Mouse (Mus musculus) heart, embryonic 11.5 days (tissue): ENCODE measurements around the gene Tmem159. TPM values are rescaled to one million over a fixed set of nuclear protein-coding genes. Genes with fewer than 3 reads are reported as not detected.

Source experiments
- ATAC-seq: fragments of 200-750 bp; cut with Nextera tagmentation; replicated peaks from 2 replicates; pipeline ENCODE4 v1.8.0; 2017; ENCODE audit warnings: moderate library complexity; ENCODE audit not compliant: insufficient number of reproducible peaks, low FRiP score, low TSS enrichment
- H3K27ac ChIP-seq: fragments of 300-500 bp; sonication (generic); 2 replicates; pipeline ENCODE4 v1.5.1; 2014; ENCODE audit warnings: mild to moderate bottlenecking, low read depth, low read length
- H3K27me3 ChIP-seq: fragments of 300-500 bp; sonication (generic); 2 replicates; pipeline ENCODE4 v1.6.1; 2014; ENCODE audit warnings: mild to moderate bottlenecking, low read length, mixed read lengths; ENCODE audit not compliant: control insufficient read depth, insufficient read depth
- H3K36me3 ChIP-seq: fragments of 300-500 bp; sonication (generic); 2 replicates; pipeline ENCODE4 v1.6.1; 2014; ENCODE audit warnings: mild to moderate bottlenecking, low read length, moderate library complexity, mixed read lengths; ENCODE audit not compliant: control insufficient read depth, insufficient read depth
- H3K4me1 ChIP-seq: fragments of 300-500 bp; sonication (generic); 2 replicates; pipeline ENCODE4 v1.6.1; 2014; ENCODE audit warnings: low read length; ENCODE audit not compliant: control insufficient read depth, insufficient read depth
- H3K4me2 ChIP-seq: fragments of 300-500 bp; sonication (generic); 2 replicates; pipeline ENCODE4 v1.6.1; 2014; ENCODE audit warnings: mild to moderate bottlenecking, moderate library complexity
- H3K4me3 ChIP-seq: fragments of 300-500 bp; sonication (generic); 2 replicates; pipeline ENCODE4 v1.5.1; 2014; ENCODE audit warnings: low read depth, low read length
- H3K9ac ChIP-seq: fragments of 300-500 bp; sonication (generic); 2 replicates; pipeline ENCODE4 v1.6.1; 2014; ENCODE audit warnings: mild to moderate bottlenecking, low read depth, low read length, moderate library complexity
- H3K9me3 ChIP-seq: fragments of 300-500 bp; sonication (generic); replicated peaks from 2 replicates; pipeline ENCODE4 v1.6.1; 2016; ENCODE audit warnings: low read length; ENCODE audit not compliant: control insufficient read depth
- WGBS: fragments of 180-500 bp; shearing (Covaris S2); extraction: QIAGEN DNeasy Blood & Tissue Kit; methylation state at CpG from one replicate; pipeline ENCODE4 v1.1.7; 2014; ENCODE audit not compliant: insufficient replicate concordance; 5-methylcytosine and 5-hydroxymethylcytosine counted together
- polyA plus RNA-seq: library from polyadenylated mRNA; unstranded; fragments of >200 nt; fragmentation: Nextera tagmentation; extraction: Ambion mirVana; gene quantifications from 2 replicates; pipeline ENCODE4 v1.2.1, GENCODE M21; 2014

Tmem159 gene
- polyA plus RNA-seq, 1 experiment from 2014 or later: 17.2 TPM

DNA sequence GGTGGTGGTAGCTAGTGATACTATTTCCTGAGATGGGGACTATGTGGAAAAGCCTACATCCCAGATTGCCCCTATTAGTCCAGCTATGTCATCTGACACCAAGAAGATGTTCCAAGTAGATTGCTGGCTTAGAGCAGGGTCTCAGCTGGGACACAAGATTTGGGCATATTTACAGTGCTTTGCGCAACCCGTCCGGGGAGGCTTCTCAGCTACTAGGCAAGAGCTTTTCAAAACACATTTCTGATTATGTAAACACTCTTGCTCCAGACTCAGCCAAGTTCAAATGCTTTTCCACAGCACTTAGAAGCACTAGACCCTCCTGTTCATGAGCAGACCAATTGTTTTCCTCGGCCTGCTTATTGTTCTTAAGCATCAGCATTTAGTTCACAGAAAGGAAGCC is 21.6 kb downstream of the Tmem159 start:
- WGBS: 84% methylated on average over 4 of the region's 4 CpGs

DNA sequence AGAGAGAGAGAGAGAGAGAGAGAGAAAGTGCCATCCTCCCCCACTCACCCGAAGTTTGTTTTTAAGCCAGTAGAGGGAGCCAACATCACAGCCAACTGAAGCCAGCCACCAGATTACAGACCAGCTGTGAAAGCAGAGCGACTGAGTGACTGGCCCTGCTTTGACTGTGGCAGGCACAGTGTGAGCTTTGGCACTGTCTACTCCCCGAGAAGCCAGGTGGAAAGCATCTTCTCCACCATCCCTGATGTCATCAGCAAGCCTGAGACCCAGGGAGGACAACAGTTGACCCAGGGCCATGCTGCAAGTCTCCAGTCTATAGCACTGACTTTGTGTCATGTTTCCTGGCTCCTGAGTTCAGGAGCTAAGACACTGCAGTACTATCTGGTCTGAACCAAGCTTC is 22.7 kb downstream of the Tmem159 start:
- H3K27ac ChIP-seq: no peak overlapping the region
- WGBS: 0% methylated on average over 3 of the region's 3 CpGs

More for the DNA sequence above, 21.6 kb downstream of the Tmem159 start:
- no peaks in the 10 kb centered on the region for H3K9me3 ChIP-seq
- no peak for ATAC-seq
- H3K4me1 ChIP-seq: no peaks in the 10 kb centered on the region
- H3K36me3 ChIP-seq: no peaks in the 10 kb centered on the region; the same call in 1 of the 2 replicates
- no peak overlapping the region for H3K4me2 ChIP-seq
- H3K27me3 ChIP-seq: no peaks in the 10 kb centered on the region
- no peak overlapping the region for H3K9ac ChIP-seq
- no peak overlapping the region for H3K27ac ChIP-seq
- no peak overlapping the region for H3K4me3 ChIP-seq

DNA sequence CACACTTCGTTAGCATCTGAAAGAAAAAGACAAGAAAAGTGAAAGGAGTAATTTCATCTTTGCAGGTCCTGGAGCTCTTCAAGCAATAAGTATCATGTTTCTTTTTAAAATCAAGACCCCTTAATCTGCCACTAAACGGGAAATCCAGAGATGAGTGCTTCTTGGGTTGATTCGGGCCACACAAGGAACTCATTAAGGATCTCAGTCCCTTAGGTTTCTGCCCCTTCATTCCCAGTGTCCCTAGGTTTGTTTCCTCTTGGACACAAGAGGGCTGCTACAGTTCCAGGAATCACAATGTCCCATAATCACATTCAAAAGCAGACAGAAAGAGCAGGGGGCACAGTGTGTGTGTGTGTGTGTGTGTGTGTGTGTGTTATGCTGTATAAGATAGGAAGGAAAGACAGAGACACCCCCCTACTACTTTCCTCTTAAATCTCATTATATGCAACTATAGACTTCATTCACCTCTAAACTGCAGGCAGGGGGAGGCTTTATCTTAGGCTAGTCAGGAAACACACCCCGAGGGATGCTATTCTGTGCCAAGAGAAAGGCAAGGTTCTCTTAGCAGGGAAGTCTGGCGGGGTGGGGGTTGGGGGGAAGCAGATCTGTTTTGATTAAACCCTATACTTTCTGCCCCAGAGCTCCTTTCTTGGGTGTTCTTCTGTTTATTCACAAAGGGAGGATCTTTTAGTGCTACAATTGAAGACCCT is 25.0 kb downstream of the Tmem159 start:
- Histone ChIP-seq H3K36me3 (no peaks in the 10 kb centered on the region), H3K4me3 (no peak overlapping the region), H3K9ac (no peak overlapping the region), H3K27me3 (no peaks in the 10 kb centered on the region), H3K4me1 (no peaks in the 10 kb centered on the region), H3K9me3 (no peaks in the 10 kb centered on the region), H3K4me2 (no peak overlapping the region), H3K27ac (no peak overlapping the region)
- WGBS: 24% methylated on average over 5 of the region's 5 CpGs
- no peak for ATAC-seq

More for the DNA sequence above, 22.7 kb downstream of the Tmem159 start:
- no peak overlapping the region for H3K9ac ChIP-seq
- H3K4me1 ChIP-seq: no peaks in the 10 kb centered on the region
- no peaks in the 10 kb centered on the region for H3K27me3 ChIP-seq
- no peaks in the 10 kb centered on the region; the same call in 1 of the 2 replicates for H3K36me3 ChIP-seq
- no peaks in the 10 kb centered on the region for H3K9me3 ChIP-seq
- peak; percentile 69; the same call in 1 of the 2 replicates for ATAC-seq
- no peak overlapping the region for H3K4me2 ChIP-seq
- no peak overlapping the region for H3K4me3 ChIP-seq

DNA sequence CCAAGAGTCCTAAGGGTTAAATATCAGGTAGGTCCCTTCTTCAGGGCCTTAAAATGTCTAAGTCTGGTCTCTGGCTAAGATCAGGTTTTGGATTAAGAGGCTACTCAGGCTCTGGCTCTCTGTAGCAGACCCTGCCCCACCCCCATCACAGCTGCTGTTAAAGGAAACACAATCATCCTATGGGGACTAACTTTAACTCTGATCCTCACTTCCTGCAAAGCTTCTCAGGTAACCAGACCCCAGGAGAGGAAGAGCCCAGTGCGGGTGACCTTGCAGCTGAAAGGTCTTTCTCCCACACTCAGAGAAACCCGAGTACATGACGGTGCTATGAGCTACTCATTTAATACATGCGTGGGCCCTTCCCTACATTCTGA is 25.5 kb downstream of the Tmem159 start:
- Histone ChIP-seq H3K4me1 (no peaks in the 10 kb centered on the region), H3K36me3 (no peaks in the 10 kb centered on the region), H3K9ac (no peak overlapping the region), H3K27ac (no peak overlapping the region), H3K9me3 (no peaks in the 10 kb centered on the region), H3K4me3 (no peak overlapping the region), H3K27me3 (no peaks in the 10 kb centered on the region), H3K4me2 (no peak overlapping the region)
- no peak for ATAC-seq
- 37% methylated on average over 4 of the region's 4 CpGs for WGBS

DNA sequence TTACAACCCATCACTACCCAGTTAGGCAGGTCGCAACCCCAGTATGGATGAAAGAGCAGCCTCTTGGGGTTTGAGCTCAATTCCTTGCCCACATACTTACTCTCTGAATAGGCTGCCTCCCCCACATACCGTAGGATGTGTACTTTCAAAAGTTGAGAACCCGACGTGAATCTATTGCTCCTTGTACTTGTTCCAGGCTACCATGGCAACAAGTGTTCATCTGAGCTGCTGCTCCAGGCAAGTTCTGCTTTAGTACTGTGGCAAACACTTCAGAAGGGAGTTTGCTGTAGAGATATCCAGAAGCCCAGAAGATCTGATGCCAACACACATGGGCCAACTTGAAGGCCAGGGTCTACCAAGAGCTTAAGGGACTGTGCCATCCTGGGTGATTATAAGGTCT is 26.8 kb downstream of the Tmem159 start:
- Histone ChIP-seq H3K27ac (no peak overlapping the region), H3K4me2 (no peak overlapping the region), H3K9me3 (no peaks in the 10 kb centered on the region), H3K36me3 (no peaks in the 10 kb centered on the region), H3K4me3 (no peak overlapping the region), H3K27me3 (no peaks in the 10 kb centered on the region), H3K9ac (no peak overlapping the region), H3K4me1 (no peaks in the 10 kb centered on the region)
- ATAC-seq: no peak
- 67% methylated on average over 4 of the region's 4 CpGs for WGBS

DNA sequence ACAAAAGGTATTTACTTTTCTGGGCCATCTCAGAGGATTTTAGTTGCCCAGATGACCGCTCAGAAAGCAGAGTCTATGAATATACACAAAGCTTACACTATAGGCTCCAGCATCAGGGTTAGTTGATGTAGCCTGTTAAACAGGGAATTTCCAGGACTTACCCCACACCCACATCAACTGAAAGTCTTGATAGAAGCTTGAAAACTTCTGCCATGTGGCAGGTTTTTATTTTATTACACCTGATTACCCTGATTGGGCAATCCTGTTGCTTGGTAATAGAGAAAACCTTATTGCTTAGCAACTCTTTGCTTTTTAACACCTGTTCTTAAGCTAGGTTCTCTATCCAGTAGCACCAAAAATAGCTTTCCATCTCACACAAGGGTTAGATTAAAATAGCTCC is 40.6 kb downstream of the Tmem159 start:
- no peak for ATAC-seq
- 82% methylated on average over 1 of the region's 1 CpGs for WGBS
- no peak overlapping the region for H3K4me2 ChIP-seq

DNA sequence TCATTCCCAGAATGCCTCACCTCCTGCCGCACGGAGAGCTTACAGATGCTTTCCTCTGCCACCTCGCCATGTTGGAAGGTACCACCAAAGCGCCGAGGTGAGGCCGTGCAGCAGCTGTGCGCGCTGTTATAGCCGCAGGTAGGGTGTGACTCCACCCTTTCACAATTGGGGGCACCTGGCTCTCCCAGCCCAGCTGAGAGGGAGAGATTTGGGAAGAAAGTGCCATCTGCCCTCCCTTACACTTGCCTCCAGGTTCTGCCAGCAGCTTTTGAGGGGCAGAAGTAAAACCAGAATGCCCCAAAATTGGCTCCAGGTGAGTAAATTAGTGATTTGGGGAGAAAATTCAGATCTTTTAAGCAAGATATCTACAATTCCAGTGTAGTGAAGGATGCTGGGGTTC is 43.0 kb downstream of the Tmem159 start, which contains the start of gene Zp2:
TSS of gene Zp2 (minus strand) at position 101 of the 400 bp plus-strand sequence.
- Histone ChIP-seq H3K4me1 (no peaks in the 10 kb centered on the region), H3K9me3 (no peaks in the 10 kb centered on the region), H3K9ac (no peak within 1 kb of the TSS), H3K4me3 (no peak within 1 kb of the TSS), H3K27ac (no peak within 1 kb of the TSS), H3K4me2 (no peak within 1 kb of the TSS), H3K27me3 (no peaks in the 10 kb centered on the region), H3K36me3 (no peaks in the 10 kb centered on the region)
- ATAC-seq: no peak
- 66% methylated on average over 9 of the region's 9 CpGs for WGBS

More for the DNA sequence above, 40.6 kb downstream of the Tmem159 start:
- H3K9ac ChIP-seq: no peak overlapping the region
- no peaks in the 10 kb centered on the region for H3K4me1 ChIP-seq
- no peak overlapping the region for H3K27ac ChIP-seq
- no peaks in the 10 kb centered on the region for H3K36me3 ChIP-seq
- no peaks in the 10 kb centered on the region for H3K9me3 ChIP-seq
- no peak overlapping the region for H3K4me3 ChIP-seq
- H3K27me3 ChIP-seq: no peaks in the 10 kb centered on the region

DNA sequence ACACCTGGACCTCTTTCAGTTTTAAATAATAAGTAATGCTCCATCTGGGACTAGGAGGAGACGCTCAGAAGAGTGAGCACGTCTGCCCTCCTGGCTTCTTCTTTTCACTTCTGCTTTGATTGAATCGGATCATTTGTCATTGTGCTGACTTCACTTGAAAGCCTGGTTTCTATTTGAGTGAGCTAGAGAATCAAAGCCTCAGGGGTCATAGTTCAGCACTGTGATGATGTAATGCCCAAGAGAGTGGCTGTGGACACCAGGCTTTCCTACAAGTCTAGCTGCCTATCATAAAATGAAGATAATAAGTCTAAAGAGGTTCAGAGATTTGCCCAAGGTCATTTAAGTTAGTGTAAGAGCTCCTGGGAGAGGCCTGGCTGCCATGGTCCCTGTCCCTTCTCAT is 48.1 kb downstream of the Tmem159 start:
- H3K4me3 ChIP-seq: no peak overlapping the region
- no peaks in the 10 kb centered on the region for H3K4me1 ChIP-seq
- no peaks in the 10 kb centered on the region for H3K9me3 ChIP-seq
- WGBS: 46% methylated on average over 3 of the region's 3 CpGs
- no peak overlapping the region for H3K4me2 ChIP-seq
- H3K36me3 ChIP-seq: no peaks in the 10 kb centered on the region
- no peaks in the 10 kb centered on the region for H3K27me3 ChIP-seq
- no peak for ATAC-seq
- H3K9ac ChIP-seq: no peak overlapping the region
- H3K27ac ChIP-seq: no peak overlapping the region

DNA sequence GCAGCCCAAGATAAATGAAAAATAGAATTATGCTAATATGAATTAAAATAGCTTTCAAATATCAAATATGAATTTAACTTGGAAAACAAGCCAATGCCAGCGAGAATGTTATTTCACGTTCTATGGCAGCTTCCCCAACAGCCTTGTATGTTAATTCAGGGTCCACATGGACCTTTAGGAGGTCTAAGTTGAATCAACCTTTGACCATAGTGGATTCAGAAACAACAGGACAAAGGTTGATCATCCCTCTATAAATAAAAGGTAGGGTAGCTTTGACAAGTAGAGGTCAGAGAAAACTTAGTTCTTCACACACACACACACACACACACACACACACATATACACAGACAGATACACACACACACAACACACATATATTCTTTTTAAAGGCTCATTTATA is 48.7 kb downstream of the Tmem159 start:
- H3K27ac ChIP-seq: no peak overlapping the region
- no peaks in the 10 kb centered on the region for H3K27me3 ChIP-seq
- ATAC-seq: no peak
- H3K4me2 ChIP-seq: no peak overlapping the region
- H3K4me1 ChIP-seq: no peaks in the 10 kb centered on the region
- 81% methylated on average over 2 of the region's 2 CpGs for WGBS
- H3K4me3 ChIP-seq: no peak overlapping the region
- no peaks in the 10 kb centered on the region for H3K9me3 ChIP-seq
- no peaks in the 10 kb centered on the region for H3K36me3 ChIP-seq
- H3K9ac ChIP-seq: no peak overlapping the region
